Mouse (Mus musculus) heart, adult 2 months (tissue): ENCODE results near the gene Itpr2.

Experiments
- CTCF ChIP-seq: fragments of 200-600 bp; IDR thresholded peaks from 2 replicates; pipeline ENCODE4 v1.8.1; 2022; ENCODE audit warnings: antibody characterized with exemption, mild to moderate bottlenecking, moderate library complexity
- EP300 ChIP-seq: fragments of 200-500 bp; IDR thresholded peaks from 2 replicates; pipeline ENCODE4 v1.6.1; 2011; ENCODE audit warnings: low read depth, low read length, control low read depth; ENCODE audit not compliant: insufficient read depth
- POLR2A ChIP-seq: fragments of 200-500 bp; IDR thresholded peaks from 2 replicates; pipeline ENCODE4 v1.6.1; 2011; ENCODE audit warnings: mild to moderate bottlenecking, low read depth, low read length, control low read depth; ENCODE audit not compliant: insufficient read depth

- TF ChIP-seq CTCF (no peak), POLR2A (no peak), EP300 (no peak)
Measured at GRCm38 (mm10) chr6:146204470-146204869, 297.6 kb downstream of the Itpr2 start.
